ENCODE assay signal across 24 mouse cellular contexts in genomic region chr9:86726381-86726720, GRCm38 (mm10). TPM values are rescaled to one million over a fixed set of nuclear protein-coding genes. Genes with fewer than 3 reads are reported as not detected.
DNase-seq lines count a peak whose midpoint lies in the region; ATAC-seq and TF ChIP-seq lines count a peak whose summit lies in the region.
"Had no signal": no experiment of that assay in that cellular context is flagged by ENCODE, and none has a peak within 500 bp of the region (broad histone marks: within the 10 kb centered on the region; RNA-seq: fewer than 3 reads in every experiment).

No protein-coding gene starts in this region.

- no peaks in the 10 kb centered on the region for H3K27me3 ChIP-seq in hindbrain, embryonic 15.5 days
- no peaks in the 10 kb centered on the region for H3K27me3 ChIP-seq in hindbrain, embryonic 11.5 days (ENCODE audit: control insufficient read depth, insufficient read depth, low read length)
- no peaks in the 10 kb centered on the region for H3K27me3 ChIP-seq in forebrain, embryonic 11.5 days (ENCODE audit: control insufficient read depth, insufficient read depth, low read length)
- H3K27me3 ChIP-seq in forebrain, embryonic 14.5 days (replicated peaks; ENCODE audit: control insufficient read depth, insufficient read depth, low read length), result no peaks in the 10 kb centered on the region
- H3K27me3 ChIP-seq in midbrain, postnatal 0 days (ENCODE audit: insufficient read depth, low read length), result no peaks in the 10 kb centered on the region
- no peaks in the 10 kb centered on the region for H3K27me3 ChIP-seq in liver, postnatal 0 days (ENCODE audit: insufficient read depth, low read length)
- H3K27me3 ChIP-seq: CH12.LX; heart, embryonic 12.5 days; limb, embryonic 13.5 days; liver, embryonic 12.5 days; megakaryocyte, embryonic 14.5 days; Patski had no signal

- H3K9me3 ChIP-seq in hindbrain, embryonic 15.5 days, result no peaks in the 10 kb centered on the region
- no peaks in the 10 kb centered on the region for H3K9me3 ChIP-seq in hindbrain, embryonic 11.5 days (ENCODE audit: control insufficient read depth, low read length)
- no peaks in the 10 kb centered on the region for H3K9me3 ChIP-seq in forebrain, embryonic 11.5 days (ENCODE audit: control insufficient read depth, low read length)
- no peaks in the 10 kb centered on the region for H3K9me3 ChIP-seq in forebrain, embryonic 14.5 days (replicated peaks; ENCODE audit: control insufficient read depth, low read length)
- no peaks in the 10 kb centered on the region for H3K9me3 ChIP-seq in midbrain, postnatal 0 days (ENCODE audit: low read length)
- H3K9me3 ChIP-seq in liver, postnatal 0 days (ENCODE audit: low read length), result no peaks in the 10 kb centered on the region
- H3K9me3 ChIP-seq: G1E; heart, embryonic 12.5 days; limb, embryonic 13.5 days; liver, embryonic 12.5 days; megakaryocyte, embryonic 14.5 days had no signal

- no peak overlapping the region for H3K9ac ChIP-seq in hindbrain, embryonic 15.5 days
- H3K9ac ChIP-seq in hindbrain, embryonic 11.5 days (ENCODE audit: low read depth, low read length), result no peak overlapping the region
- no peak overlapping the region for H3K9ac ChIP-seq in forebrain, embryonic 11.5 days (ENCODE audit: low read length)
- H3K9ac ChIP-seq in forebrain, embryonic 14.5 days (ENCODE audit: low read length), result no peak overlapping the region
- no peak overlapping the region for H3K9ac ChIP-seq in midbrain, postnatal 0 days (replicated peaks; ENCODE audit: low read length, poor library complexity, severe bottlenecking)
- H3K9ac ChIP-seq in liver, postnatal 0 days (replicated peaks), result no peak overlapping the region
- H3K9ac ChIP-seq: heart, embryonic 12.5 days; limb, embryonic 13.5 days; liver, embryonic 12.5 days had no signal

- WGBS in hindbrain, embryonic 15.5 days, result 71% methylated on average over 5 of the region's 5 CpGs
- 86% methylated on average over 5 of the region's 5 CpGs for WGBS in hindbrain, embryonic 11.5 days
- WGBS in forebrain, embryonic 11.5 days, result 78% methylated on average over 5 of the region's 5 CpGs
- WGBS in forebrain, embryonic 14.5 days, result 65% methylated on average over 5 of the region's 5 CpGs
- WGBS in midbrain, postnatal 0 days, result 71% methylated on average over 5 of the region's 5 CpGs
- WGBS in liver, postnatal 0 days (ENCODE audit: insufficient replicate concordance), result 79% methylated on average over 5 of the region's 5 CpGs

- peak; percentile 40 for ATAC-seq in hindbrain, embryonic 15.5 days (ENCODE audit: low FRiP score, low read depth)
- no peak for ATAC-seq in hindbrain, embryonic 11.5 days (ENCODE audit: low FRiP score)
- ATAC-seq in forebrain, embryonic 11.5 days (replicated peaks; ENCODE audit: low FRiP score), result 0 out of 2 replicates have a peak, but pooled peaks have one; percentile 6
- ATAC-seq in forebrain, embryonic 14.5 days, result peak; percentile 45
- peak; percentile 48; the same call in 1 of the 2 replicates for ATAC-seq in midbrain, postnatal 0 days (ENCODE audit: low FRiP score)
- no peak for ATAC-seq in liver, postnatal 0 days
- ATAC-seq: liver, embryonic 12.5 days; Patski had no signal

- no peaks in the 10 kb centered on the region for H3K36me3 ChIP-seq in hindbrain, embryonic 15.5 days
- no peaks in the 10 kb centered on the region for H3K36me3 ChIP-seq in hindbrain, embryonic 11.5 days (ENCODE audit: control insufficient read depth, insufficient read depth, low read length)
- no peaks in the 10 kb centered on the region for H3K36me3 ChIP-seq in forebrain, embryonic 11.5 days (ENCODE audit: control insufficient read depth, insufficient read depth, low read length)
- no peaks in the 10 kb centered on the region for H3K36me3 ChIP-seq in forebrain, embryonic 14.5 days (ENCODE audit: control insufficient read depth, insufficient read depth, low read length)
- no peaks in the 10 kb centered on the region for H3K36me3 ChIP-seq in midbrain, postnatal 0 days (ENCODE audit: insufficient read depth, low read length)
- no peaks in the 10 kb centered on the region for H3K36me3 ChIP-seq in liver, postnatal 0 days (replicated peaks; ENCODE audit: insufficient read depth, low read length)
- H3K36me3 ChIP-seq: G1E; heart, embryonic 12.5 days; limb, embryonic 13.5 days; liver, embryonic 12.5 days had no signal

- no peak for DNase-seq in hindbrain, embryonic 11.5 days (ENCODE audit: low spot score)
- no peak for DNase-seq in forebrain, embryonic 11.5 days (ENCODE audit: low spot score)
- DNase-seq in forebrain, embryonic 14.5 days (ENCODE audit: low spot score), result peak; percentile 7
- no peak for DNase-seq in midbrain, postnatal 0 days (ENCODE audit: low spot score)
- DNase-seq in layer of hippocampus, adult 2 months (ENCODE audit: low spot score in 2 of 2), result no peak
- DNase-seq in lung, postnatal 4 days, result no peak
- no peak for DNase-seq in liver, postnatal 0 days
- DNase-seq: B cell, adult 2 months; cerebellum, adult 18-20 months; cerebellum, postnatal 25 days; gastrocnemius, postnatal 10 days; heart, postnatal 10 days; kidney, postnatal 36 days; lung, adult 2 months; right cerebral cortex, postnatal 14 days had no signal

- H3K4me2 ChIP-seq in hindbrain, embryonic 15.5 days, result no peak overlapping the region
- H3K4me2 ChIP-seq in hindbrain, embryonic 11.5 days (replicated peaks; ENCODE audit: low read depth, low read length), result no peak overlapping the region
- no peak overlapping the region for H3K4me2 ChIP-seq in forebrain, embryonic 11.5 days (ENCODE audit: low read depth, low read length, severe bottlenecking)
- no peak overlapping the region for H3K4me2 ChIP-seq in forebrain, embryonic 14.5 days (ENCODE audit: low read length)
- no peak overlapping the region for H3K4me2 ChIP-seq in midbrain, postnatal 0 days (ENCODE audit: low read depth, low read length, poor library complexity, severe bottlenecking)
- no peak overlapping the region for H3K4me2 ChIP-seq in liver, postnatal 0 days (ENCODE audit: low read depth, low read length)
- H3K4me2 ChIP-seq: heart, embryonic 12.5 days; limb, embryonic 13.5 days; liver, embryonic 12.5 days had no signal

- no peak for TF ChIP-seq CTCF in midbrain, postnatal 0 days (IDR thresholded peaks at IDR 0.05)
- TF ChIP-seq CTCF in layer of hippocampus, adult 2 months (conservative IDR thresholded peaks at IDR 0.05), result no peak
- no peak for TF ChIP-seq CTCF in liver, postnatal 0 days (IDR thresholded peaks at IDR 0.05; ENCODE audit: low read depth)

- no peak for TF ChIP-seq EP300 in liver, postnatal 0 days (IDR thresholded peaks at IDR 0.05; ENCODE audit: low read depth)

- H3K4me3 ChIP-seq in hindbrain, embryonic 15.5 days, result no peak overlapping the region
- H3K4me3 ChIP-seq in hindbrain, embryonic 11.5 days (ENCODE audit: low read depth, low read length), result no peak overlapping the region
- no peak overlapping the region for H3K4me3 ChIP-seq in forebrain, embryonic 11.5 days (ENCODE audit: low read depth, low read length)
- no peak overlapping the region for H3K4me3 ChIP-seq in forebrain, embryonic 14.5 days (ENCODE audit: low read depth, low read length)
- no peak overlapping the region for H3K4me3 ChIP-seq in midbrain, postnatal 0 days (ENCODE audit: low read depth, low read length)
- no peak overlapping the region for H3K4me3 ChIP-seq in layer of hippocampus, adult 2 months
- H3K4me3 ChIP-seq in liver, postnatal 0 days (ENCODE audit: low read depth, low read length), result no peak overlapping the region
- H3K4me3 ChIP-seq: heart, embryonic 12.5 days; limb, embryonic 13.5 days; liver, embryonic 12.5 days; megakaryocyte, embryonic 14.5 days had no signal

- peaks cover 6% of the 10 kb centered on the region; the same call in 1 of the 2 replicates for H3K4me1 ChIP-seq in hindbrain, embryonic 15.5 days (replicated peaks)
- H3K4me1 ChIP-seq in hindbrain, embryonic 11.5 days (replicated peaks; ENCODE audit: control insufficient read depth, insufficient read depth, low read length), result no peaks in the 10 kb centered on the region
- no peaks in the 10 kb centered on the region for H3K4me1 ChIP-seq in forebrain, embryonic 11.5 days (replicated peaks; ENCODE audit: control insufficient read depth, insufficient read depth, low read length)
- peaks cover 3% of the 10 kb centered on the region; the same call in 1 of the 2 replicates for H3K4me1 ChIP-seq in forebrain, embryonic 14.5 days (ENCODE audit: control insufficient read depth, insufficient read depth, low read length)
- no peaks in the 10 kb centered on the region for H3K4me1 ChIP-seq in midbrain, postnatal 0 days (ENCODE audit: insufficient read depth, low read length)
- H3K4me1 ChIP-seq in liver, postnatal 0 days (ENCODE audit: insufficient read depth), result no peaks in the 10 kb centered on the region
- H3K4me1 ChIP-seq: liver, embryonic 12.5 days had no signal

- H3K27ac ChIP-seq in hindbrain, embryonic 15.5 days (replicated peaks), result no peak overlapping the region
- H3K27ac ChIP-seq in hindbrain, embryonic 11.5 days (ENCODE audit: low read depth, low read length), result no peak overlapping the region
- no peak overlapping the region for H3K27ac ChIP-seq in forebrain, embryonic 11.5 days (ENCODE audit: low read depth, low read length)
- H3K27ac ChIP-seq in forebrain, embryonic 14.5 days (ENCODE audit: low read depth, low read length), result no peak overlapping the region
- H3K27ac ChIP-seq in midbrain, postnatal 0 days (ENCODE audit: low read depth, low read length), result no peak overlapping the region
- no peak overlapping the region for H3K27ac ChIP-seq in layer of hippocampus, adult 2 months
- no peak overlapping the region for H3K27ac ChIP-seq in liver, postnatal 0 days (ENCODE audit: low read depth)
- H3K27ac ChIP-seq: liver, embryonic 12.5 days had no signal

RNA-seq across cellular contexts. Expression of gene Prss35, which starts 17.1 kb away (rescaled TPM):
- 6.2 and 7.2 TPM in 2 replicates for polyA plus RNA-seq in hindbrain, embryonic 15.5 days (2015; fragmentation: Nextera tagmentation; extraction: Ambion mirVana)
- polyA plus RNA-seq in hindbrain, embryonic 11.5 days (2014; fragmentation: Nextera tagmentation; extraction: Ambion mirVana), result 0.48 and 1.1 TPM in 2 replicates
- 2.0 and 2.3 TPM in 2 replicates for polyA plus RNA-seq in forebrain, embryonic 11.5 days (2014; fragmentation: Nextera tagmentation; extraction: Ambion mirVana)
- polyA plus RNA-seq in forebrain, embryonic 14.5 days (2014; fragmentation: Nextera tagmentation; extraction: Ambion mirVana), result 0.84 and 1.3 TPM in 2 replicates
- 7.5 and 8.0 TPM in 2 replicates for total RNA-seq in midbrain, postnatal 0 days (2014; rRNA removed)
- 5.2 and 6.8 TPM in 2 replicates for polyA plus RNA-seq in midbrain, postnatal 0 days (2015; fragmentation: Nextera tagmentation; extraction: Ambion mirVana)
- 1 to 10 TPM; 5.3 to 5.9 TPM for total RNA-seq in layer of hippocampus, adult 2 months (2021)
- polyA plus RNA-seq in liver, postnatal 0 days (2015; fragmentation: Nextera tagmentation; extraction: Ambion mirVana), result 0.54 and 0.67 TPM in 2 replicates
- total RNA-seq: CH12.LX; granulocyte monocyte progenitor cell, adult 5-6 weeks had no signal
- polyA plus RNA-seq: G1E had no signal

RNA-seq across cellular contexts. Expression of gene Me1, which starts 30.6 kb away (rescaled TPM):
- 49.8 and 52.6 TPM in 2 replicates for polyA plus RNA-seq in hindbrain, embryonic 15.5 days (2015; fragmentation: Nextera tagmentation; extraction: Ambion mirVana)
- 13.2 and 17.9 TPM in 2 replicates for polyA plus RNA-seq in hindbrain, embryonic 11.5 days (2014; fragmentation: Nextera tagmentation; extraction: Ambion mirVana)
- polyA plus RNA-seq in forebrain, embryonic 11.5 days (2014; fragmentation: Nextera tagmentation; extraction: Ambion mirVana), result 10.7 and 11.2 TPM in 2 replicates
- polyA plus RNA-seq in forebrain, embryonic 14.5 days (2014; fragmentation: Nextera tagmentation; extraction: Ambion mirVana), result 13.8 and 19.1 TPM in 2 replicates
- total RNA-seq in midbrain, postnatal 0 days (2014; rRNA removed), result 37.0 and 41.6 TPM in 2 replicates
- 62.8 and 64.7 TPM in 2 replicates for polyA plus RNA-seq in midbrain, postnatal 0 days (2015; fragmentation: Nextera tagmentation; extraction: Ambion mirVana)
- total RNA-seq in layer of hippocampus, adult 2 months (2021), result 10 to 100 TPM; 63.2 to 63.9 TPM
- 7.7 and 10.3 TPM in 2 replicates for polyA plus RNA-seq in liver, postnatal 0 days (2015; fragmentation: Nextera tagmentation; extraction: Ambion mirVana)
- total RNA-seq: granulocyte monocyte progenitor cell, adult 5-6 weeks had no signal

Comparison
In these comparisons a context has a peak if more than half of its experiments do, and no peak if none do; other contexts are left out.
1. ATAC-seq: peak in hindbrain, embryonic 15.5 days (single experiment), forebrain, embryonic 11.5 days (single experiment), forebrain, embryonic 14.5 days (single experiment) and midbrain, postnatal 0 days (single experiment); none in hindbrain, embryonic 11.5 days (single experiment) and liver, postnatal 0 days (single experiment).